Mouse (Mus musculus) liver, postnatal 0 days (tissue): ENCODE data around the gene Sgo2b. TPM values are rescaled to one million over a fixed set of nuclear protein-coding genes. Genes with fewer than 3 reads are reported as not detected.
"Not testable (repeated sequence)": the region's sequence is repeated elsewhere in the genome, so short reads cannot be mapped to it uniquely, and the experiment has no call there.

ENCODE experiments used
- ATAC-seq: fragments of 200-750 bp; cut with Nextera tagmentation; 2 replicates; pipeline ENCODE4 v1.8.0; 2017; ENCODE audit warnings: mild to moderate bottlenecking, moderate library complexity
- DNase-seq: peaks from one replicate; pipeline ENCODE4 v3.0.0-alpha.2; 2016
- H3K27ac ChIP-seq: fragments of 300-500 bp; sonication (generic); 2 replicates; pipeline ENCODE4 v1.5.1; 2014; ENCODE audit warnings: antibody characterized with exemption, moderate library complexity, mild to moderate bottlenecking, low read depth
- H3K27me3 ChIP-seq: fragments of 300-500 bp; sonication (generic); 2 replicates; pipeline ENCODE4 v1.6.1; 2014; ENCODE audit warnings: low read length, control low read depth, mixed read lengths; ENCODE audit not compliant: insufficient read depth
- H3K36me3 ChIP-seq: fragments of 300-500 bp; sonication (generic); replicated peaks from 2 replicates; pipeline ENCODE4 v1.6.1; 2014; ENCODE audit warnings: mild to moderate bottlenecking, control low read depth, low read length, moderate library complexity, mixed read lengths; ENCODE audit not compliant: insufficient read depth
- H3K4me1 ChIP-seq: fragments of 300-500 bp; sonication (generic); 2 replicates; pipeline ENCODE4 v1.6.1; 2014; ENCODE audit warnings: antibody characterized with exemption, mild to moderate bottlenecking, control low read depth; ENCODE audit not compliant: insufficient read depth
- H3K4me2 ChIP-seq: fragments of 300-500 bp; sonication (generic); 2 replicates; pipeline ENCODE4 v1.6.1; 2014; ENCODE audit warnings: low read depth, mild to moderate bottlenecking, low read length, moderate library complexity, mixed read lengths
- H3K4me3 ChIP-seq: fragments of 300-500 bp; sonication (generic); 2 replicates; pipeline ENCODE4 v1.5.1; 2014; ENCODE audit warnings: low read depth, low read length
- H3K9ac ChIP-seq: fragments of 300-500 bp; sonication (generic); replicated peaks from 2 replicates; pipeline ENCODE4 v1.6.1; 2014; ENCODE audit warnings: mild to moderate bottlenecking, moderate library complexity
- H3K9me3 ChIP-seq: fragments of 300-500 bp; sonication (generic); 2 replicates; pipeline ENCODE4 v1.6.1; 2016; ENCODE audit warnings: mild to moderate bottlenecking, control low read depth, low read length, mixed read lengths
- CTCF ChIP-seq: sonication (generic); IDR thresholded peaks from 2 replicates; pipeline ENCODE4 v1.5.1; 2016; ENCODE audit warnings: antibody characterized with exemption, low read depth
- EP300 ChIP-seq: IDR thresholded peaks from 2 replicates; pipeline ENCODE4 v1.6.1; 2016; ENCODE audit warnings: antibody characterized with exemption, low read depth, mild to moderate bottlenecking
- WGBS: fragments of 180-500 bp; shearing (Covaris S2); extraction: QIAGEN DNeasy Blood & Tissue Kit; methylation state at CpG from one replicate; pipeline ENCODE4 v1.1.7; 2014; ENCODE audit not compliant: insufficient replicate concordance; 5-methylcytosine and 5-hydroxymethylcytosine counted together
- polyA plus RNA-seq: library from polyadenylated mRNA; unstranded; fragments of >200 nt; fragmentation: Nextera tagmentation; extraction: Ambion mirVana; gene quantifications from 2 replicates; pipeline ENCODE4 v1.2.1, GENCODE M21; 2015

Sgo2b gene
- not detected in 2 replicates for polyA plus RNA-seq

- Histone ChIP-seq H3K27ac (no peak within 1 kb of the TSS), H3K9ac (no peak within 1 kb of the TSS), H3K27me3 (no peaks in the 10 kb centered on the region), H3K4me1 (no peaks in the 10 kb centered on the region), H3K9me3 (no peaks in the 10 kb centered on the region), H3K4me2 (no peak within 1 kb of the TSS), H3K4me3 (no peak within 1 kb of the TSS), H3K36me3 (no peaks in the 10 kb centered on the region)
- ATAC-seq: no peak
- TF ChIP-seq CTCF: no peak
- no peak for TF ChIP-seq EP300
- 14% methylated on average over 29 of the region's 30 CpGs for WGBS
- peak; percentile 10 for DNase-seq
These were observed at the start of gene Sgo2b for GRCm38 (mm10) chr8:63951626-63952377. TSS of gene Sgo2b (minus strand) at chr8:63952248.

GRCm38 (mm10) chr8:63970612-63971391 lies 18.8 kb upstream of the Sgo2b start:
- H3K4me1 ChIP-seq, H3K9ac ChIP-seq, H3K4me2 ChIP-seq, H3K9me3 ChIP-seq, DNase-seq, H3K36me3 ChIP-seq, H3K4me3 ChIP-seq, ATAC-seq, H3K27ac ChIP-seq, H3K27me3 ChIP-seq: not testable (repeated sequence)
- WGBS: 49% methylated on average over 9 of the region's 9 CpGs

DNA sequence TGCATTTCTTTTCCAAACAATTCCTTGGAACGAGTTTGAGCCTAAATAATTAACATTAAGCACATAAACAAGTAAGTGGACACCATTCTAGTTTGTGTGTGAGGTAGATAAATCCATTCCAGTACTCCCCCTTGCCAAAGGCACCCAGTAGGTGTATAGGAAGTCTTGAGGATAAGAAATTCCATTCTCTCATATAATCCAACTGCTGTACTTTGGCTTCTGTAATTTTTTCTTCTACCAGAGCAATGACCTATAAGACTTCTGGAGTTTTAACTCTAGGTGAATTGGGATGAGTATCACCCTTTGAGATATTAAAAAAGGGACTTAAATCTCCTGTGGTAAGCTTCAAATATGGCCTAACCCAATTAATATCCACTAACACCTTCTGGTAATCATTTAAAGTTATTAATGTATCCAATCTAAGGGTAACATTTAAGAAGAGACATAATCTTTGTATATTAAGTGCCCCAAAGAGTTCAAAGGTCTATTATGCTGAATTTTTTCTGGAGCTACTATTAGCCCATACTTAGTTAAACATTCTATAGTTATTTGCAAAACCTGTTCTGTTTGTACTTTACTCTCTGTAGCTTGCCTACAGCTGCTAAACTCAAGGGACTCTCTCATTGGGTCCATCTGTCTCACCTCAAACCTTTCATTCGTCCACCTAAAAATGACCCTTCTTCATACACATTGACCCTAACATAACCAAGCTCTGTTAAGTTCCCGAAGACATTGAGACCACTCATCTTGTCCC lies 9.2 kb upstream of the Sgo2b start:
- H3K36me3 ChIP-seq: no peaks in the 10 kb centered on the region
- WGBS: 68% methylated on average over 3 of the region's 3 CpGs
- TF ChIP-seq EP300 (no peak), CTCF (no peak)
- H3K4me3 ChIP-seq: no peak overlapping the region
- no peaks in the 10 kb centered on the region for H3K27me3 ChIP-seq
- no peak overlapping the region for H3K4me2 ChIP-seq
- ATAC-seq: no peak
- no peak overlapping the region for H3K27ac ChIP-seq
- no peaks in the 10 kb centered on the region for H3K9me3 ChIP-seq
- H3K4me1 ChIP-seq: no peaks in the 10 kb centered on the region
- DNase-seq: no peak
- no peak overlapping the region for H3K9ac ChIP-seq

DNA sequence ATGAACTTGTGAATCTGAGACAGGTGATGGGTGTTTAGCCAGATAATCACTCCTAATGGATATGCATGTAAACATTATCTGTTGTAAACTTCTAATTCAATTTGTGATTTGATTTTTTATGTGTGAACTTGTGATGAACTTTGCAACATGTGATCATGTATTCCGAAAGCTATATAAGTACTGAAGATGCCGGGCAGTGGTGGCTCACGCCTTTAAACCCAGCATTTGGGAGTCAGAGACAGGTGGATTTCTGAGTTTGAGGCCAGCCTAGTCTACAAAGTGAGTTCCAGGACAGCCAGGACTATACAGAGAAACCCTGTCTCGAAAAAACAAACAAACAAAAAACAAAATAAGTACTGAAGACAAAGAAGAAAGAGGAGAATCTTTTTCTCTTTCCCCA lies 1.8 kb upstream of the Sgo2b start:
- not testable (repeated sequence) for ATAC-seq, H3K27ac ChIP-seq
- WGBS: 67% methylated on average over 4 of the region's 4 CpGs

GRCm38 (mm10) chr8:63933171-63933570 lies 18.9 kb downstream of the Sgo2b start:
- Histone ChIP-seq H3K9me3 (no peaks in the 10 kb centered on the region), H3K4me3 (no peak overlapping the region), H3K4me2 (no peak overlapping the region), H3K9ac (no peak overlapping the region), H3K36me3 (no peaks in the 10 kb centered on the region), H3K27ac (no peak overlapping the region), H3K27me3 (no peaks in the 10 kb centered on the region), H3K4me1 (no peaks in the 10 kb centered on the region)
- TF ChIP-seq EP300 (no peak), CTCF (no peak)
- no peak for ATAC-seq
- 60% methylated on average over 7 of the region's 7 CpGs for WGBS
- DNase-seq: no peak

More for the DNA sequence above, 1.8 kb upstream of the Sgo2b start:
- not testable (repeated sequence) for H3K27me3 ChIP-seq, H3K4me1 ChIP-seq, H3K4me2 ChIP-seq, H3K9me3 ChIP-seq, H3K4me3 ChIP-seq, DNase-seq, H3K9ac ChIP-seq, H3K36me3 ChIP-seq
